Mouse (Mus musculus) cortical plate, adult 2 months (tissue): ENCODE measurements around the gene Nos3.

Source experiments
- CTCF ChIP-seq: fragments of 200-500 bp; IDR thresholded peaks from 2 replicates; pipeline ENCODE4 v1.5.1; 2011; ENCODE audit warnings: mild to moderate bottlenecking, control low read depth, low read length; ENCODE audit not compliant: insufficient read depth; ENCODE audit errors: extremely low read depth
- POLR2A ChIP-seq: fragments of 200-500 bp; IDR thresholded peaks from 2 replicates; pipeline ENCODE4 v1.6.1; 2011; ENCODE audit warnings: mild to moderate bottlenecking, low read length, control low read depth; ENCODE audit not compliant: insufficient read depth; ENCODE audit errors: extremely low read depth

- no peak for TF ChIP-seq CTCF
- TF ChIP-seq POLR2A = no peak
Observed at GRCm38 (mm10) chr5:24369767-24370166, 5.2 kb downstream of the Nos3 start.
